Mouse (Mus musculus) left cerebral cortex, adult 2 months (tissue): Measurements from ENCODE around the gene Psmc3. TPM values are rescaled to one million over a fixed set of nuclear protein-coding genes. Genes with fewer than 3 reads are reported as not detected.
"Not testable (repeated sequence)": the region's sequence is repeated elsewhere in the genome, so short reads cannot be mapped to it uniquely, and the experiment has no call there.

Source experiments
- DNase-seq, 2 experiments: peaks; one replicate each; pipeline ENCODE4 v3.0.0; 2021 to 2022; ENCODE audit warnings: low spot score in 2 of 2, mixed read lengths in 1 of 2; ENCODE audit errors: extremely low spot score in 1 of 2
- H3K27ac ChIP-seq: fragments of 200-600 bp; 2 replicates; pipeline ENCODE4 v1.8.1; 2022
- H3K4me3 ChIP-seq: fragments of 200-600 bp; 2 replicates; pipeline ENCODE4 v1.8.1; 2022
- CTCF ChIP-seq: fragments of 200-600 bp; IDR thresholded peaks from 2 replicates; pipeline ENCODE4 v1.8.1; 2022; ENCODE audit warnings: antibody characterized with exemption, mild to moderate bottlenecking, moderate library complexity
- intact Hi-C: fragments of 180-260 bp; cut with DNase I; formaldehyde crosslinking; loops from one replicate; pipeline ENCODE4 v1.15.1; 2025
- total RNA-seq, 2 experiments: library from RNA; stranded (reverse); gene quantifications; 2 replicates each; pipeline ENCODE4 v1.2.3; 2021

The Psmc3 gene
- total RNA-seq, 2 experiments from 2014 or later = 205 to 207 TPM

DNA sequence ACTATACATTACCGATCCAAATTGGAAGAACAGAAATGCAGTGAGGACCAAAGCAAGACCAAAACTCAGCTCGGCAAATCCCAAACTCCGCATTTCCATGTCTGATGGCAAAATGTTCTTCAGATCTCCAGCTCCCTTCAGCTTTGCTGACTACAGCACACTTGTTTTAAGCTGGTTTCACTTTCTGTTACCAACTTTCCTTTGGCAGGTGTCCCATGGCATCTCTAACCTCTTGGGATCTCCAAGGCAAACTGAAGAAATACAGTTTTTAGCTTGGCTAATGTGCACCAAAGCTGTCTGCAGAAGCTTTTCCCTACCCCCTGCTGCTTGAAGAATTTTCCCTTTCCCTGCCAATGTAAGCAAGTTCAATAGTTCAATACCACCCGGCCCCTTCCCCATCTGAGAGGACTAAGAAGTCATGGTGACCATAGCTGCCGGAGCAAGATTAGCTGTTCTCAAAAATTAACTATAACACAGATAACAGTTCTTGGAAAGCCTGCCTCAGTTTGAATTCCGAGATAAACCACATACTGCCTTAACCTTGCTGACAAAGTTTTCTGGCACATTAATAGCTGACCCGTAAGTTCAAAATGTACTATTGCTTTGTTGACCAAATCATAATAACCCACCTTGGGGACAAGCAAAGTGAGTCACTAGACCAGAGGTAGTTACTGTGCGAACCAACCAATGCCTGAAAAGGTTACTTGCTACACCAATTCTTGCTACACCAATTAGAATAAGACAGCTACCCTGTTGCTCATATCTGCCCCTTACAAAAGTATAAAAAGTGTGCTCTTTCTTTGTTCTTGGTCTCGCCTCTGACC, 26.2 kb upstream of the Psmc3 start:
- no peak for DNase-seq
- Histone ChIP-seq H3K4me3 (no peak overlapping the region), H3K27ac (peak overlapping the region; percentile 90)
- intact Hi-C loops = no loop called here
- TF ChIP-seq CTCF = no peak

GRCm38 (mm10) chr2:91031216-91031615, 22.6 kb upstream of the Psmc3 start:
- intact Hi-C loops = loop anchor here (5.0 kb wide), 1 partner anchor 71 kb away; no protein-coding TSS in a partner anchor
- no peak overlapping the region for H3K27ac ChIP-seq
- no peak for TF ChIP-seq CTCF
- H3K4me3 ChIP-seq = no peak overlapping the region
- DNase-seq = no peak

- DNase-seq = no peak
- H3K27ac ChIP-seq = no peak overlapping the region
- no peak overlapping the region for H3K4me3 ChIP-seq
- TF ChIP-seq CTCF = peak; percentile 38
- intact Hi-C loops = loop anchor here (5.0 kb wide), 1 partner anchor 69 kb away; no protein-coding TSS in a partner anchor
Measured at GRCm38 (mm10) chr2:91033000-91033399, 20.8 kb upstream of the Psmc3 start.

DNA sequence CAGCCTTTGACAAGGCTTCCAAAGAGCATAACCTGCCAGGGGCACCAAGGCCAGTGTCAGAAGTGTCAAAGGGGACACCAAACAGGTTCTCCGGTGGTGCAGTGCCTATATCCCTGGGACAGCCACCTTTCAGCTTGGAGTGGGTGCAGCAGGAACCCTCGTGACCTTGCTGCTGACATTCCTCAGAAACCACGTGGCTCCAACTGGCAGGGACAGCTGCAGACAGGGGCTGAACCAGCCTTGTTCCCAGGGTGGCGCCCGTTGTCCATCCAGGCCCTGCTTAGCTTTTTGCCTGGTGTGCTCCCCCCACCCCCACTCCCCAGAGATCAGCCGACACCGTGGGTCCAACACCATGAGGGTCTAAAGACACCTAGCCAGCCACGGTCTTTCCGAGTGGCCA, 18.4 kb upstream of the Psmc3 start, which contains the start of gene Rapsn:
Gene Rapsn (plus strand): TSS at position 236 of the 400 bp plus-strand sequence.
- DNase-seq = no peak
- Histone ChIP-seq H3K4me3 (no peak within 1 kb of the TSS), H3K27ac (no peak within 1 kb of the TSS)
- TF ChIP-seq CTCF = no peak
- intact Hi-C loops = no loop called here

DNA sequence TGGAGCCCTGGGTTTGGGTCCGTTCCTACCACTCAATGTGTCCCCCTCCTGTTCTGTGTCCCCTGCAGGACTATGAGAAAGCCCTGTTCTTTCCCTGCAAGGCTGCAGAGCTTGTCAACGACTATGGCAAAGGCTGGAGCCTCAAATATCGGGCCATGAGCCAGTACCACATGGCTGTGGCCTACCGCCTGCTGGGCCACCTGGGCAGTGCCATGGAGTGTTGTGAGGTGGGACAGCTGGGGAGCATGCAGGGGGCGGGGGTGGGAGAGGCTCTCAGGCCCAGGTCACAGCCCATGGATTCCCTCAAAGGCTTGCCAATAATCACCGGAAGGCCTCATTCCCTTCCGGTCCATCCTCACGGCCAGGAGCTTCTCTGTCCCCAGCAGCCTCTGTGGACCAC, 12.0 kb upstream of the Psmc3 start:
- no peak for TF ChIP-seq CTCF
- Histone ChIP-seq H3K4me3 (no peak overlapping the region), H3K27ac (no peak overlapping the region)
- DNase-seq = no peak
- intact Hi-C loops = no loop called here

GRCm38 (mm10) chr2:91042651-91043398, 11.0 kb upstream of the Psmc3 start:
- no peak overlapping the region for H3K4me3 ChIP-seq
- intact Hi-C loops = no loop called here
- DNase-seq = no peak
- TF ChIP-seq CTCF = no peak
- H3K27ac ChIP-seq = no peak overlapping the region

DNA sequence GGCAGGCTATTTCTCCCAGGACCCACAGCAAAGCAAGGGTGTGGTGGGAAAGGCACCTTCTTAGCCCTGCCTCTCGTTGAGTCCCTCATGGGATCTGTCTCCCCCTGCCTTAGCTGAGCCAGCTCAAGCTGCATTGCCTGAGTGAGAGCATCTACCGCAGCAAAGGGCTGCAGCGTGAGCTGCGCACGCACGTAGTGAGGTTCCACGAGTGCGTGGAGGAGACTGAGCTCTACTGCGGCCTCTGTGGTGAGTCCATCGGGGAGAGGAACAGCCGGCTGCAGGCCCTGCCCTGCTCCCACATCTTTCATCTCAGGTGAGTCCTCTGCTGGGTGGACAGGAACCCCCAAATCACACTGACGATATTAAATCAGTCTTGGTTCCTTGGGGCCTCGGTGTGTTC, 9.1 kb upstream of the Psmc3 start:
- DNase-seq = no peak
- TF ChIP-seq CTCF = no peak
- Histone ChIP-seq H3K27ac (no peak overlapping the region), H3K4me3 (no peak overlapping the region)
- intact Hi-C loops = no loop called here

DNA sequence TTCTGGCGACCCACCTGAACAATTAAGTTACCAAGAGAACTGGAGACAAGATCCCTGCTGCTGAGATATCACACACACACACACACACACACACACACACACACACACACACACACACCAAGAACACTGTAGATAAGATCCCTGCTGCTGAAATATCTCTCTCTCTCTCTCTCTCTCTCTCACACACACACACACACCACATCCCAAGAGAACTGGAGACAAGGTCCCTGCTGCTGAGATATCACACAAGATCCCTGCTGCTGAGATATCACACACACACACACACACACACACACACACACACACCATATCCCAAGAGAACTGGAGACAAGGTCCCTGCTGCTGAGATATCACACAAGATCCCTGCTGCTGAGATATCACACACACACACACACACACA, 8.0 kb upstream of the Psmc3 start:
- H3K4me3 ChIP-seq, DNase-seq, H3K27ac ChIP-seq, intact Hi-C loops: not testable (repeated sequence)

GRCm38 (mm10) chr2:91047359-91047758, 6.5 kb upstream of the Psmc3 start:
- intact Hi-C loops = no loop called here
- no peak for DNase-seq
- no peak overlapping the region for H3K4me3 ChIP-seq
- no peak for TF ChIP-seq CTCF
- H3K27ac ChIP-seq = no peak overlapping the region

DNA sequence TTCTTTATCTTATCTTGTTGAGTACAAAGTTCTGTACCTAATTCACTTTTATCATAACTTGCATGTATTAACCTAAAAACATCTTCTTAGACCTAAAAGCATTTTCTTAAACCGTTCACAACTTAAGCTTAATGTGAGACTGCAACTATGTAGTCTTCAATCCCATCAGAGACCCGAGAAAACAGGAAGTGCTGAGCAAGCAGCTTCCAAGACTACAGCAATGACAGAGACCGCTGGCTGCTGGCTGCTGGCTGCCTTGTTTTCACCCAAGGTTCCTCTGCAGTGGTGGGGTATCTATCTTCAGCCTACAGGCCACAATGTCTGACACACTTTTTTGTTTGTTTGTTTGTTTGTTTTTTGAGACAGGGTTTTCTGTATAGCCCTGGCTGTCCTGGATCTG, 1.9 kb upstream of the Psmc3 start:
- no peak for TF ChIP-seq CTCF
- intact Hi-C loops = no loop called here
- no peak for DNase-seq
- Histone ChIP-seq H3K27ac (no peak overlapping the region), H3K4me3 (no peak overlapping the region)

GRCm38 (mm10) chr2:91052752-91053151, 1.1 kb upstream of the Psmc3 start:
- Histone ChIP-seq H3K4me3 (no peak overlapping the region), H3K27ac (no peak overlapping the region)
- no peak for DNase-seq
- intact Hi-C loops = no loop called here
- peak; percentile 12; the same call in 1 of the 2 replicates for TF ChIP-seq CTCF

- no peak for DNase-seq
- Histone ChIP-seq H3K27ac (peak overlapping the region; percentile 99), H3K4me3 (peak overlapping the region; percentile 94)
- intact Hi-C loops = no loop called here
- TF ChIP-seq CTCF = no peak; the same call in 1 of the 2 replicates
Measured at GRCm38 (mm10) chr2:91053181-91053933, 452 bp upstream of the Psmc3 start.
